Mouse (Mus musculus) testis, adult 2 months (tissue): ENCODE data around the gene Rims4. TPM values are rescaled to one million over a fixed set of nuclear protein-coding genes. Genes with fewer than 3 reads are reported as not detected.

Experiments used
- H3K27ac ChIP-seq: fragments of 200-500 bp; 2 replicates; pipeline ENCODE4 v1.5.1; 2012; ENCODE audit warnings: low read depth, low read length; ENCODE audit not compliant: control insufficient read depth, insufficient read depth
- H3K27me3 ChIP-seq: fragments of 200-500 bp; 2 replicates; pipeline ENCODE4 v1.6.1; 2012; ENCODE audit warnings: mild to moderate bottlenecking, low read length, moderate library complexity; ENCODE audit not compliant: control insufficient read depth, insufficient read depth
- H3K36me3 ChIP-seq: fragments of 200-500 bp; 2 replicates; pipeline ENCODE4 v1.6.1; 2012; ENCODE audit warnings: mild to moderate bottlenecking, low read length; ENCODE audit not compliant: control insufficient read depth, insufficient read depth
- H3K4me1 ChIP-seq: fragments of 200-500 bp; 2 replicates; pipeline ENCODE4 v1.6.1; 2012; ENCODE audit warnings: low read length; ENCODE audit not compliant: control insufficient read depth, insufficient read depth
- H3K4me3 ChIP-seq: fragments of 200-500 bp; 2 replicates; pipeline ENCODE4 v1.5.1; 2012; ENCODE audit warnings: low read depth, mild to moderate bottlenecking, low read length, moderate library complexity, mixed read lengths; ENCODE audit not compliant: control insufficient read depth
- CTCF ChIP-seq: fragments of 200-500 bp; IDR thresholded peaks from 2 replicates; pipeline ENCODE4 v1.5.1; 2012; ENCODE audit warnings: low read depth, mild to moderate bottlenecking, inconsistent platforms, low read length, moderate library complexity; ENCODE audit not compliant: control insufficient read depth, insufficient read depth, insufficient replicate concordance
- POLR2A ChIP-seq: fragments of 200-500 bp; IDR thresholded peaks from 2 replicates; pipeline ENCODE4 v1.6.1; 2012; ENCODE audit warnings: low read depth, mild to moderate bottlenecking, inconsistent platforms, low read length, moderate library complexity; ENCODE audit not compliant: control insufficient read depth
- polyA plus RNA-seq: library from polyadenylated mRNA; depleted of rRNA; stranded (reverse); fragments of >200 nt; gene quantifications from 2 replicates; pipeline ENCODE4 v1.2.3, GENCODE M21; 2012

Rims4 gene
- polyA plus RNA-seq, 1 experiment, result 1.5 TPM

DNA sequence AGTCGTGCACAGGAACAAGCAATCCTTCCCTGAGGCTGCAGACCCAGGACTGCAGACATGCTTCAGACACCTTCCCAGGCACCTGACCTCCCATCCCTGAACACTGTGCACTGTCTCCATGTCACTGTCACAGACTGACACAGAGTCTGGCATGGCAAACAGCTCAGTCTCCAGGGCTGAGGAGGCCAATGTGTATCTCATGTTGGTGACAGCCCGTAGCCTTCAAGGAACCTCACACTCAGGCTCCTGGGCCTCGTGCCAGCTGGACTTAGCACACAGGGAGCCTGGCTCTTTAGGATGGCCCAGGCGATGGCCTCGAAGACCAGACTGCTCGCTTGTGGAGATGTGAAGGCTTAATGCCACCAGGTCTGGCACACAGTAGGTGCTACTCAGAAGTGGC lies 37.6 kb downstream of the Rims4 start:
- Histone ChIP-seq H3K36me3 (no peaks in the 10 kb centered on the region), H3K27ac (no peak overlapping the region), H3K4me3 (no peak overlapping the region), H3K4me1 (no peaks in the 10 kb centered on the region), H3K27me3 (no peaks in the 10 kb centered on the region)
- TF ChIP-seq CTCF (no peak), POLR2A (no peak)

DNA sequence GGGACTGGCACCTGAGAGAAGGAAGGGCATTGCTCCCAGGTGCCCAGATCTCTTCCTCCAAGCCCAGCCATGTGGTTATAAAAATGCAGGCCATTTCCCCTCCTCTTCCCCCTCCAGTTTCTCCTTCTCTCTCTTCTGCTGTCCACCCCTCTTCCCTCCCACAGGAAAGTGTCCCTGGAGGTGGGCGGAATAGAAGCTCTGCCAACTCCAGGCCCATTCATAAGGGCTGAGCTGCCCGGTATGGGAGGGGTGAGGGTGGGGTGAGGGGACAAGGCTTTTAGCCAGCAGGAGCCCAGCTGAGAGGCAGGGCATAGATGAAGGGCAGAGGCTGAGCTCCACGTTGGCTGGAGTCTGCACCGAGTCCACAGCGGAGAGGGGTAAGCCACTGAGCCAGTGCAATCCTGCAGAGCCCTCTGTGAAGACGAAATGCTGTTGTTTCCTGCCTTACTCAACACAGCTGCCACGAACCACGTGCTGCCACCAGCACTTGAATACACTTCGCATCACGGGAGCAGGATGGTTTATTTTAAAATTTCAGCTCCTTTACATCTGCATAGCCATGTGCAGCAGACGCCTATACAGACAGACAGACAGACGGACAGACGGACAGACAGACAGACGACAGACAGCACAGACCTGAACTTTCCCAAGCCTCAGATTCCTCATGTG lies 41.5 kb downstream of the Rims4 start:
- no peaks in the 10 kb centered on the region for H3K36me3 ChIP-seq
- H3K4me1 ChIP-seq, result no peaks in the 10 kb centered on the region
- H3K27ac ChIP-seq, result no peak overlapping the region
- no peak for TF ChIP-seq CTCF
- no peak for TF ChIP-seq POLR2A
- no peaks in the 10 kb centered on the region for H3K27me3 ChIP-seq
- H3K4me3 ChIP-seq, result no peak overlapping the region

GRCm38 (mm10) chr2:163875484-163875883 lies 43.0 kb downstream of the Rims4 start:
- no peak overlapping the region for H3K4me3 ChIP-seq
- H3K36me3 ChIP-seq, result no peaks in the 10 kb centered on the region
- no peak for TF ChIP-seq CTCF
- no peak for TF ChIP-seq POLR2A
- H3K4me1 ChIP-seq, result no peaks in the 10 kb centered on the region
- H3K27me3 ChIP-seq, result no peaks in the 10 kb centered on the region
- H3K27ac ChIP-seq, result no peak overlapping the region

DNA sequence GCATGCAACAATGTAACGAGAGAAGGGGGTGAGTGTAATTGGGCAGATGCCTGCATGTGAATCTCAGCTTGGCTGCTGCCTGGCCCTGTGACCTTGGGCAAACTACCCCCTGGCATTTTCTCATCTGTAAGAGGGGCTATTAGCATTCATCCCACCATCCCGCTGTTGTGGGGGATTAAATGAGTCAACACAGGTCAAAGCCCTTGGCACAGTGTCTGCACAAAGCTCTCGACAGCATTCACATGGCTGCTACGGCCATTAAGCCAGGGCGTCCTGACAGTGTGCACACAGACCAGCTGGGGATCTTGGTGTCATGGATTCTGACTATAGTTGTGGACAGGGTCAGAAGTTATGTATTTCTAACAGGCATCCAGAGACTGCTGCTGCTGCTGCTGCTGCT lies 43.6 kb downstream of the Rims4 start:
- TF ChIP-seq CTCF (no peak), POLR2A (no peak)
- H3K27ac ChIP-seq, result no peak overlapping the region
- no peaks in the 10 kb centered on the region for H3K36me3 ChIP-seq
- H3K27me3 ChIP-seq, result no peaks in the 10 kb centered on the region
- H3K4me1 ChIP-seq, result no peaks in the 10 kb centered on the region
- H3K4me3 ChIP-seq, result no peak overlapping the region

DNA sequence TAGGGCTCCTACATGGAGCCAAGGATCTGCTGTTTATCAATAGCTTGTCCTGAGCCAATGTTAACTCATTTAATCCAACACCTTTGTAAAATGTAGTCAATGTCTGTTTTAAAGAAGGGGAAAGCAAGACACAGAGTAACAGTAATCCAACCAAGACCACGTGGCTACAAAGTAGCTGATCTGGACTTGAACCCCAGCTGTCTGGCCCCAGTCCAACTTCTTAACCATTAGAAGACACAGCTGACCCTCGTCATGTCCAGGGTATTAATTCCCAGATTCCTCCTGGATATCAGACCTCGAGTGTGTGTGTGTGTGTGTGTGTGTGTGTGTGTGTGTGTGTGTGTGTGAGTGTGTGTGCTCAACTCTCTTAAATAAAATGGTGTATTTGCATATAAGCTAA lies 46.6 kb downstream of the Rims4 start:
- Histone ChIP-seq H3K4me1 (no peaks in the 10 kb centered on the region), H3K36me3 (no peaks in the 10 kb centered on the region), H3K27me3 (no peaks in the 10 kb centered on the region), H3K27ac (no peak overlapping the region), H3K4me3 (no peak overlapping the region)
- TF ChIP-seq POLR2A (no peak), CTCF (no peak)

GRCm38 (mm10) chr2:163871266-163871665 lies 47.2 kb downstream of the Rims4 start:
- Histone ChIP-seq H3K4me3 (no peak overlapping the region), H3K27me3 (no peaks in the 10 kb centered on the region)

GRCm38 (mm10) chr2:163869783-163870182 lies 48.7 kb downstream of the Rims4 start:
- Histone ChIP-seq H3K4me1 (no peaks in the 10 kb centered on the region), H3K36me3 (no peaks in the 10 kb centered on the region), H3K4me3 (no peak overlapping the region), H3K27ac (no peak overlapping the region), H3K27me3 (no peaks in the 10 kb centered on the region)
- TF ChIP-seq CTCF, result no peak
- TF ChIP-seq POLR2A, result no peak

More at GRCm38 (mm10) chr2:163871266-163871665, 47.2 kb downstream of the Rims4 start:
- no peak overlapping the region for H3K27ac ChIP-seq
- no peaks in the 10 kb centered on the region for H3K4me1 ChIP-seq
- no peak for TF ChIP-seq CTCF
- no peak for TF ChIP-seq POLR2A
- no peaks in the 10 kb centered on the region for H3K36me3 ChIP-seq
